Mouse (Mus musculus) spleen, adult 2 months (tissue): ENCODE results near the gene Rhoj.

ENCODE experiments used
- CTCF ChIP-seq: fragments of 200-500 bp; IDR thresholded peaks from 2 replicates; pipeline ENCODE4 v1.5.1; 2011; ENCODE audit warnings: mild to moderate bottlenecking, inconsistent platforms; ENCODE audit not compliant: insufficient read depth, insufficient read length, insufficient replicate concordance; ENCODE audit errors: extremely low read depth
- POLR2A ChIP-seq: fragments of 200-500 bp; IDR thresholded peaks from 2 replicates; pipeline ENCODE4 v1.6.1; 2011; ENCODE audit warnings: low read depth, low read length, inconsistent platforms

DNA sequence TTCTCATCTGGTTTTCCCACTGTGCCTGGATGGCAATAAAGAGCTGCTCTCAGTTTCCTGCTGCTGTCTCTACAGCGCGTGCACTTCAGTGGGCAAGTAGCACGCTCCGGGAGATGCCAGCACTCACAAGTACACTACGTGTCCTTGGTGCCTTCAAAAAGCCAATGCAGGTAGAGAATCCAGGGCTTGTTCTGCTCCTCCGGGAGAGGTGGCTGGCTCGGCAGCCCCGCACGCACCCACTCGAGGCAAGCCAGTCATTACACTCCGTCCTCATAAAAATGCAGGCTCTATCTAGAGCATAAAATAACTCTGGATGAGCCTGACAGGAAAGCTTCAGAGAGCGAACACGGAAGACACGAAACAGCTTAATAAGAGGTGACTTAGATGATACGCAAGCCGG, 54.3 kb downstream of the Rhoj start:
- TF ChIP-seq CTCF (no peak), POLR2A (no peak)
